Mouse (Mus musculus): ENCODE results near the gene Six3.

Six3 gene

GRCm38 (mm10) chr17:85613266-85613860 lies at the start of gene Six3:
Gene Six3, plus strand, starts transcription at chr17:85613608.
- no peak for DNase-seq (ENCODE audit: extremely low read depth, low read depth, low spot score)

GRCm38 (mm10) chr17:85564107-85564506 lies 49.3 kb upstream of the Six3 start:
- no peak for DNase-seq (ENCODE audit: extremely low read depth, low read depth, low spot score)

- DNase-seq (ENCODE audit: extremely low read depth, low read depth, low spot score): no peak
Observed at GRCm38 (mm10) chr17:85574023-85574422, 39.4 kb upstream of the Six3 start.

GRCm38 (mm10) chr17:85578290-85578689 lies 35.1 kb upstream of the Six3 start:
- no peak for DNase-seq (ENCODE audit: extremely low read depth, low read depth, low spot score)

GRCm38 (mm10) chr17:85579350-85579749 lies 34.1 kb upstream of the Six3 start:
- no peak for DNase-seq (ENCODE audit: extremely low read depth, low read depth, low spot score)

GRCm38 (mm10) chr17:85580221-85580620 lies 33.2 kb upstream of the Six3 start:
- DNase-seq (ENCODE audit: extremely low read depth, low read depth, low spot score): no peak

GRCm38 (mm10) chr17:85584170-85584569 lies 29.2 kb upstream of the Six3 start:
- no peak for DNase-seq (ENCODE audit: extremely low read depth, low read depth, low spot score)

GRCm38 (mm10) chr17:85584573-85584972 lies 28.8 kb upstream of the Six3 start:
- DNase-seq (ENCODE audit: extremely low read depth, low read depth, low spot score): no peak

GRCm38 (mm10) chr17:85585779-85586178 lies 27.6 kb upstream of the Six3 start:
- no peak for DNase-seq (ENCODE audit: extremely low read depth, low read depth, low spot score)

GRCm38 (mm10) chr17:85591976-85592375 lies 21.4 kb upstream of the Six3 start:
- no peak for DNase-seq (ENCODE audit: extremely low read depth, low read depth, low spot score)

GRCm38 (mm10) chr17:85595853-85596252 lies 17.6 kb upstream of the Six3 start:
- no peak for DNase-seq (ENCODE audit: extremely low read depth, low read depth, low spot score)

- no peak for DNase-seq (ENCODE audit: extremely low read depth, low read depth, low spot score)
Observed at GRCm38 (mm10) chr17:85596341-85596890, 17.0 kb upstream of the Six3 start.

GRCm38 (mm10) chr17:85599520-85599919 lies 13.9 kb upstream of the Six3 start:
- no peak for DNase-seq (ENCODE audit: extremely low read depth, low read depth, low spot score)

GRCm38 (mm10) chr17:85606463-85606862 lies 6.9 kb upstream of the Six3 start:
- no peak for DNase-seq (ENCODE audit: extremely low read depth, low read depth, low spot score)

GRCm38 (mm10) chr17:85607556-85608365 lies 5.6 kb upstream of the Six3 start:
- no peak for DNase-seq (ENCODE audit: extremely low read depth, low read depth, low spot score)

- no peak for DNase-seq (ENCODE audit: extremely low read depth, low read depth, low spot score)
Observed at GRCm38 (mm10) chr17:85608366-85609093, 4.9 kb upstream of the Six3 start.

GRCm38 (mm10) chr17:85609094-85609425 lies 4.3 kb upstream of the Six3 start:
- DNase-seq (ENCODE audit: extremely low read depth, low read depth, low spot score): no peak

- DNase-seq (ENCODE audit: extremely low read depth, low read depth, low spot score): no peak
Observed at GRCm38 (mm10) chr17:85609621-85610392, 3.6 kb upstream of the Six3 start.

- DNase-seq (ENCODE audit: extremely low read depth, low read depth, low spot score): no peak
Observed at GRCm38 (mm10) chr17:85610393-85611115, 2.9 kb upstream of the Six3 start.

Data from fat pad, adult 2 months (tissue).